Mouse (Mus musculus): ENCODE results near the gene Capn7.

GRCm38 (mm10) chr14:31385406-31385805 is 49.0 kb downstream of the Capn7 start:
- no peak for TF ChIP-seq POLR2A (IDR thresholded peaks at IDR 0.05; ENCODE audit: control insufficient read depth in 1 of 2, insufficient read depth in 1 of 2, low read depth in 1 of 2, low read length in 2 of 2, poor library complexity in 1 of 2)
- TF ChIP-seq BHLHE40 (IDR thresholded peaks at IDR 0.05; ENCODE audit: borderline replicate concordance, low read depth, low read length) = no peak
- no peak for TF ChIP-seq CTCF (IDR thresholded peaks at IDR 0.05 in 2 of 3, conservative IDR thresholded peaks at IDR 0.05 in 1 of 3; ENCODE audit: control insufficient read depth in 1 of 3, insufficient read depth in 1 of 3, low read depth in 2 of 3, low read length in 3 of 3, poor library complexity in 1 of 3, severe bottlenecking in 1 of 3)
- TF ChIP-seq JUND (IDR thresholded peaks at IDR 0.05; ENCODE audit: low read depth, low read length) = no peak
- TF ChIP-seq TBP (IDR thresholded peaks at IDR 0.05; ENCODE audit: low read depth, low read length) = no peak
- TF ChIP-seq TAL1 (IDR thresholded peaks at IDR 0.05; ENCODE audit: low read length) = no peak
- TF ChIP-seq CHD1 (IDR thresholded peaks at IDR 0.05; ENCODE audit: low read depth, low read length) = no peak

Data from MEL (cell line).